Mouse (Mus musculus) stomach, embryonic 16.5 days (tissue): ENCODE measurements around the gene Ecd. TPM values are rescaled to one million over a fixed set of nuclear protein-coding genes. Genes with fewer than 3 reads are reported as not detected.
"Not testable (repeated sequence)": the region's sequence is repeated elsewhere in the genome, so short reads cannot be mapped to it uniquely, and the experiment has no call there.

ENCODE experiments used
- ATAC-seq: fragments of 200-750 bp; cut with Nextera tagmentation; 2 replicates; pipeline ENCODE4 v1.8.0; 2017; ENCODE audit warnings: moderate number of reproducible peaks, moderate TSS enrichment; ENCODE audit not compliant: insufficient read depth, low FRiP score
- H3K27ac ChIP-seq: fragments of 300-500 bp; sonication (generic); 2 replicates; pipeline ENCODE4 v1.5.1; 2014; ENCODE audit warnings: low read length
- H3K27me3 ChIP-seq: fragments of 300-500 bp; sonication (generic); 2 replicates; pipeline ENCODE4 v1.6.1; 2014; ENCODE audit warnings: low read length, control low read depth, mixed read lengths; ENCODE audit not compliant: control insufficient read depth, insufficient read depth
- H3K36me3 ChIP-seq: fragments of 300-500 bp; sonication (generic); 2 replicates; pipeline ENCODE4 v1.6.1; 2014; ENCODE audit warnings: low read length; ENCODE audit not compliant: control insufficient read depth, insufficient read depth
- H3K4me1 ChIP-seq: fragments of 300-500 bp; sonication (generic); 2 replicates; pipeline ENCODE4 v1.6.1; 2014; ENCODE audit warnings: low read length, control low read depth, mixed read lengths; ENCODE audit not compliant: control insufficient read depth, insufficient read depth
- H3K4me2 ChIP-seq: fragments of 300-500 bp; sonication (generic); 2 replicates; pipeline ENCODE4 v1.6.1; 2014; ENCODE audit warnings: low read depth, low read length, mixed read lengths
- H3K4me3 ChIP-seq: fragments of 300-500 bp; sonication (generic); replicated peaks from 2 replicates; pipeline ENCODE4 v1.5.1; 2014; ENCODE audit warnings: mild to moderate bottlenecking, low read length
- H3K9ac ChIP-seq: fragments of 300-500 bp; sonication (generic); 2 replicates; pipeline ENCODE4 v1.6.1; 2014; ENCODE audit warnings: low read length
- H3K9me3 ChIP-seq: fragments of 300-500 bp; sonication (generic); replicated peaks from 2 replicates; pipeline ENCODE4 v1.6.1; 2016; ENCODE audit warnings: low read length, control low read depth; ENCODE audit not compliant: control insufficient read depth
- WGBS: fragments of 180-500 bp; shearing (Covaris S2); extraction: QIAGEN DNeasy Blood & Tissue Kit; methylation state at CpG from one replicate; pipeline ENCODE4 v1.1.7; 2014; 5-methylcytosine and 5-hydroxymethylcytosine counted together
- polyA plus RNA-seq: library from polyadenylated mRNA; unstranded; fragments of >200 nt; fragmentation: Nextera tagmentation; extraction: Ambion mirVana; gene quantifications from 2 replicates; pipeline ENCODE4 v1.2.1, GENCODE M21; 2015

Gene Ecd
- polyA plus RNA-seq, 1 experiment from 2014 or later: 44.1 TPM

- WGBS: 86% methylated on average over 8 of the region's 8 CpGs
- no peak for ATAC-seq
- Histone ChIP-seq H3K9ac (no peak overlapping the region), H3K27me3 (no peaks in the 10 kb centered on the region), H3K4me2 (no peak overlapping the region), H3K9me3 (no peaks in the 10 kb centered on the region), H3K27ac (no peak overlapping the region), H3K4me3 (no peak overlapping the region), H3K4me1 (no peaks in the 10 kb centered on the region), H3K36me3 (peaks cover 10% of the 10 kb centered on the region)
These were observed 7.8 kb downstream of the Ecd start for GRCm38 (mm10) chr14:20340149-20340548.

DNA sequence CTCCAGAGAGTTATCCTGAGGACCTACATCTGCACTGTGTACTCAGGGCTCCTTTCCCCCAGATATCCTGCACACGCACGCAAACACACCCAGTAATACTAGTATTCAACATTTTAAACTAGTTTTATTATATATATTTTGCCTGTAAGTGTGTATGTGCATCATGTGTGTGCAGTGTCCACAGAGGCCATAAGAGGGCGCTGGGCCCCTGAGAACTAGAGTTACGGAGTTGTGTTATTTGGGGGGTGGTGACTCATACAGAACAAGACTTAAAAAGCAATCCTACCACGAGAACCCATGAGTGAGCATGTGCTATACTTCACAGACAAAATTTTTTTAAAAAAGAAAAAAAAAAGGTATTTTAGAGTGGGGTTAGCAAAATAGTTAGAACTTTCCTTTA is 8.5 kb downstream of the Ecd start:
- ATAC-seq: no peak
- Histone ChIP-seq H3K27ac (no peak overlapping the region), H3K4me1 (no peaks in the 10 kb centered on the region), H3K9me3 (no peaks in the 10 kb centered on the region), H3K4me2 (no peak overlapping the region), H3K4me3 (no peak overlapping the region), H3K9ac (no peak overlapping the region), H3K27me3 (no peaks in the 10 kb centered on the region), H3K36me3 (peaks cover 10% of the 10 kb centered on the region)
- WGBS: 93% methylated on average over 5 of the region's 5 CpGs

- peaks cover 16% of the 10 kb centered on the region; the same call in 1 of the 2 replicates for H3K36me3 ChIP-seq
- no peak overlapping the region for H3K4me3 ChIP-seq
- no peak overlapping the region for H3K9ac ChIP-seq
- WGBS: 89% methylated on average over 4 of the region's 4 CpGs
- no peaks in the 10 kb centered on the region for H3K9me3 ChIP-seq
- no peak overlapping the region for H3K4me2 ChIP-seq
- H3K4me1 ChIP-seq: no peaks in the 10 kb centered on the region
- ATAC-seq: no peak
- H3K27me3 ChIP-seq: no peaks in the 10 kb centered on the region
- no peak overlapping the region for H3K27ac ChIP-seq
These were observed 16.6 kb downstream of the Ecd start for GRCm38 (mm10) chr14:20331316-20331715.

GRCm38 (mm10) chr14:20328474-20328873 is 19.4 kb downstream of the Ecd start:
- Histone ChIP-seq H3K4me1 (no peaks in the 10 kb centered on the region), H3K4me2 (no peak overlapping the region), H3K4me3 (no peak overlapping the region), H3K9ac (no peak overlapping the region), H3K27me3 (no peaks in the 10 kb centered on the region), H3K9me3 (no peaks in the 10 kb centered on the region), H3K36me3 (peaks cover 23% of the 10 kb centered on the region), H3K27ac (no peak overlapping the region)
- 56% methylated on average over 9 of the region's 9 CpGs for WGBS
- no peak for ATAC-seq

- Histone ChIP-seq H3K27ac (no peak overlapping the region), H3K9me3 (no peaks in the 10 kb centered on the region), H3K36me3 (peaks cover 27% of the 10 kb centered on the region), H3K4me3 (no peak overlapping the region), H3K4me1 (no peaks in the 10 kb centered on the region), H3K4me2 (no peak overlapping the region), H3K27me3 (no peaks in the 10 kb centered on the region), H3K9ac (no peak overlapping the region)
- 92% methylated on average over 9 of the region's 9 CpGs for WGBS
- no peak for ATAC-seq
These were observed 23.7 kb downstream of the Ecd start for GRCm38 (mm10) chr14:20324196-20324595.

DNA sequence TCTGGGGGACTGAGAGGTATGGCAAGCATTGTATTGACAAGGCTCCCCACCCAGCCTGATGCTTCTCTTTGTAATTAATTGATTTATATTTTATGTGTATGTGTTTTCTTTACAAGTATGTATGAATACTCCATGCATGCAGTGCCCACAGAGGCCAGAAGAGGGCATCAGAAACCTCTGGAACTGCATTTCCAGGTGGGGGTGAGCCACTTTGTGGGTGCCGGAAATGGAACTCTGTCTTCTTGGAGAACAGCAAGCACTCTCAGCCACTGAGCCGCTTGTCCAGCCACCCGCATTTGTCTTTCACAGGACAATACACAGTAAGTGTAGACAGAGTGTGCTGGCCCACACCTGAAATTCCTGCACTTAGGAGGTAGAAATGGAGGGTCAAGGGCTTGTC is 28.5 kb downstream of the Ecd start:
- Histone ChIP-seq H3K27me3 (no peaks in the 10 kb centered on the region), H3K9me3 (no peaks in the 10 kb centered on the region), H3K36me3 (peaks cover 18% of the 10 kb centered on the region; the same call in 1 of the 2 replicates), H3K4me3 (no peak overlapping the region), H3K27ac (no peak overlapping the region), H3K4me1 (no peaks in the 10 kb centered on the region), H3K4me2 (no peak overlapping the region), H3K9ac (no peak overlapping the region)
- ATAC-seq: no peak
- 77% methylated on average over 3 of the region's 3 CpGs for WGBS

GRCm38 (mm10) chr14:20315137-20315536 is 32.8 kb downstream of the Ecd start:
- H3K9ac ChIP-seq: no peak overlapping the region
- H3K27me3 ChIP-seq: no peaks in the 10 kb centered on the region
- H3K36me3 ChIP-seq: peaks cover 7% of the 10 kb centered on the region; the same call in 1 of the 2 replicates
- no peak for ATAC-seq
- H3K9me3 ChIP-seq: no peaks in the 10 kb centered on the region
- H3K27ac ChIP-seq: no peak overlapping the region
- H3K4me1 ChIP-seq: no peaks in the 10 kb centered on the region
- 56% methylated on average over 1 of the region's 1 CpGs for WGBS
- no peak overlapping the region for H3K4me2 ChIP-seq
- H3K4me3 ChIP-seq: no peak overlapping the region

GRCm38 (mm10) chr14:20305085-20305484 is 42.8 kb downstream of the Ecd start:
- not testable (repeated sequence) for H3K4me2 ChIP-seq, H3K4me1 ChIP-seq, H3K27ac ChIP-seq, H3K9me3 ChIP-seq, H3K4me3 ChIP-seq, H3K27me3 ChIP-seq, ATAC-seq, H3K36me3 ChIP-seq, H3K9ac ChIP-seq
- WGBS: 72% methylated on average over 2 of the region's 2 CpGs

DNA sequence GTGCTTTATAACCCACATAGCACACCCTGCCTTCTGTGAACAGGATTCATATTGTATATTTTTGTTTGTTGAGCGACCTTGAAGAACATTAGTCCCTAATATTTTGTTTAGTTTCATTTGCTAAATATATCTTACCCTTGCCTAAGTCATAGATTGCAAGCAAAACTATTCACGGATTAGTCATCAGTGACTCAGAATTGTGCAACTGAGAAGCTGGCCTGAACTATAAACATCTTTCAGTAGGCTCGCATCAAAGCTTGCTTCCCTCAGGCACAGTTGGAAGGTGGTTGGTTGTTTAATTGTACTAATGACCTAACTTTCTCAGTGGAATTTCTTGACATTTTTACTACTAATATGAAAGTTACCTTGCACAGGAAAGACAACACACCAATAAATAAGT is 49.8 kb downstream of the Ecd start:
- no peak overlapping the region for H3K4me3 ChIP-seq
- no peaks in the 10 kb centered on the region for H3K9me3 ChIP-seq
- H3K27me3 ChIP-seq: no peaks in the 10 kb centered on the region
- no peak overlapping the region for H3K4me2 ChIP-seq
- ATAC-seq: no peak
- H3K27ac ChIP-seq: no peak overlapping the region; the same call in 1 of the 2 replicates
- H3K9ac ChIP-seq: no peak overlapping the region
- WGBS: 74% methylated on average over 3 of the region's 3 CpGs
- no peaks in the 10 kb centered on the region for H3K36me3 ChIP-seq
- peaks cover 7% of the 10 kb centered on the region for H3K4me1 ChIP-seq

GRCm38 (mm10) chr14:20297616-20298015 is 50.3 kb downstream of the Ecd start:
- ATAC-seq: no peak
- Histone ChIP-seq H3K4me2 (no peak overlapping the region), H3K9ac (no peak overlapping the region), H3K4me1 (peaks cover 7% of the 10 kb centered on the region), H3K36me3 (no peaks in the 10 kb centered on the region), H3K27ac (no peak overlapping the region), H3K27me3 (no peaks in the 10 kb centered on the region), H3K9me3 (no peaks in the 10 kb centered on the region), H3K4me3 (no peak overlapping the region)
- WGBS: 77% methylated on average over 3 of the region's 3 CpGs
